In genomic region chr13:59768531-59768930, GRCm38 (mm10) we compare ENCODE assay signal across 8 mouse cellular contexts. TPM values are rescaled to one million over a fixed set of nuclear protein-coding genes. Genes with fewer than 3 reads are reported as not detected.
DNase-seq lines count a peak whose midpoint lies in the region; ATAC-seq and TF ChIP-seq lines count a peak whose summit lies in the region.

No protein-coding gene starts in this region.

- peak overlapping the region; percentile 83 for H3K4me3 ChIP-seq in embryonic facial prominence, embryonic 11.5 days (ENCODE audit: low read depth, low read length)
- peak overlapping the region; percentile 86 for H3K4me3 ChIP-seq in intestine, postnatal 0 days (ENCODE audit: low read depth, low read length)
- H3K4me3 ChIP-seq in midbrain, embryonic 10.5 days = peak overlapping the region; percentile 84

- no peaks in the 10 kb centered on the region; the same call in 1 of the 2 replicates for H3K4me1 ChIP-seq in embryonic facial prominence, embryonic 11.5 days (ENCODE audit: control insufficient read depth, insufficient read depth, low read length)
- peaks cover 8% of the 10 kb centered on the region for H3K4me1 ChIP-seq in intestine, postnatal 0 days (replicated peaks; ENCODE audit: control insufficient read depth, insufficient read depth, low read length)
- H3K4me1 ChIP-seq in midbrain, embryonic 10.5 days = peaks cover 47% of the 10 kb centered on the region

- TF ChIP-seq CTCF in intestine, postnatal 0 days (IDR thresholded peaks at IDR 0.05; ENCODE audit: low read depth) = no peak

- no peaks in the 10 kb centered on the region for H3K36me3 ChIP-seq in embryonic facial prominence, embryonic 11.5 days (replicated peaks; ENCODE audit: control insufficient read depth, insufficient read depth, low read depth, low read length)
- peaks cover 13% of the 10 kb centered on the region for H3K36me3 ChIP-seq in intestine, postnatal 0 days (ENCODE audit: control insufficient read depth, insufficient read depth)
- H3K36me3 ChIP-seq in midbrain, embryonic 10.5 days = peaks cover 37% of the 10 kb centered on the region

- no peak overlapping the region for H3K27ac ChIP-seq in embryonic facial prominence, embryonic 11.5 days (replicated peaks; ENCODE audit: low read depth, low read length)
- H3K27ac ChIP-seq in intestine, postnatal 0 days (ENCODE audit: low read depth, low read length) = peak overlapping the region; percentile 100; the same call in 1 of the 2 replicates
- peak overlapping the region; percentile 35; the same call in 1 of the 2 replicates for H3K27ac ChIP-seq in midbrain, embryonic 10.5 days (replicated peaks)

- peak overlapping the region; percentile 37 for H3K9ac ChIP-seq in embryonic facial prominence, embryonic 11.5 days (replicated peaks; ENCODE audit: low read length)
- H3K9ac ChIP-seq in intestine, postnatal 0 days (ENCODE audit: low read depth, low read length) = peak overlapping the region; percentile 90

- peak overlapping the region; percentile 74 for H3K4me2 ChIP-seq in embryonic facial prominence, embryonic 11.5 days (ENCODE audit: low read depth, low read length)
- H3K4me2 ChIP-seq in intestine, postnatal 0 days (replicated peaks; ENCODE audit: low read depth) = peak overlapping the region; percentile 80

- peak; percentile 29 to 32 for DNase-seq in lung, adult 18-20 months
- DNase-seq in lung, postnatal 14 days = no peak
- DNase-seq in embryonic facial prominence, embryonic 11.5 days (ENCODE audit: low spot score) = no peak
- no peak for DNase-seq in midbrain, embryonic 10.5 days (ENCODE audit: low spot score)
- no peak for DNase-seq in right cerebral cortex, postnatal 14 days
- DNase-seq in urinary bladder, postnatal 25 days (ENCODE audit: low spot score) = no peak
- no peak for DNase-seq in layer of hippocampus, adult 18-20 months (ENCODE audit: low spot score in 2 of 2)

- no peaks in the 10 kb centered on the region for H3K27me3 ChIP-seq in embryonic facial prominence, embryonic 11.5 days (ENCODE audit: control insufficient read depth, insufficient read depth, low read length)
- no peaks in the 10 kb centered on the region for H3K27me3 ChIP-seq in intestine, postnatal 0 days (replicated peaks; ENCODE audit: control insufficient read depth, insufficient read depth, low read length)
- no peaks in the 10 kb centered on the region for H3K27me3 ChIP-seq in midbrain, embryonic 10.5 days (ENCODE audit: low read depth, poor library complexity, severe bottlenecking)

- H3K9me3 ChIP-seq in embryonic facial prominence, embryonic 11.5 days (replicated peaks; ENCODE audit: control insufficient read depth, low read length) = no peaks in the 10 kb centered on the region
- H3K9me3 ChIP-seq in intestine, postnatal 0 days (ENCODE audit: control insufficient read depth) = no peaks in the 10 kb centered on the region
- H3K9me3 ChIP-seq in midbrain, embryonic 10.5 days (replicated peaks) = no peaks in the 10 kb centered on the region

- no peak for ATAC-seq in embryonic facial prominence, embryonic 11.5 days (replicated peaks; ENCODE audit: insufficient number of reproducible peaks, low FRiP score, low TSS enrichment, low read depth)
- no peak for ATAC-seq in intestine, postnatal 0 days

- 49% methylated on average over 13 of the region's 13 CpGs for WGBS in embryonic facial prominence, embryonic 11.5 days
- WGBS in intestine, postnatal 0 days = 21% methylated on average over 13 of the region's 13 CpGs
- WGBS in midbrain, embryonic 10.5 days = 48% methylated on average over 13 of the region's 13 CpGs

RNA-seq across cellular contexts. Expression of gene Isca1, which starts 1.1 kb away (rescaled TPM):
- polyA plus RNA-seq in embryonic facial prominence, embryonic 11.5 days (2014; fragmentation: Nextera tagmentation; extraction: Ambion mirVana) = 117 and 125 TPM in 2 replicates
- polyA plus RNA-seq in intestine, postnatal 0 days (2015; fragmentation: Nextera tagmentation; extraction: Ambion mirVana) = 81.4 and 84.5 TPM in 2 replicates
- 103 and 110 TPM in 2 replicates for polyA plus RNA-seq in midbrain, embryonic 10.5 days (2016; fragmentation: Nextera tagmentation; extraction: Ambion mirVana)
- total RNA-seq in layer of hippocampus, adult 18-20 months (2021) = 100 to 1,000 TPM; 151 to 155 TPM

RNA-seq across cellular contexts. Expression of gene Gm49354, which starts 13.5 kb away (rescaled TPM):
- polyA plus RNA-seq in embryonic facial prominence, embryonic 11.5 days (2014; fragmentation: Nextera tagmentation; extraction: Ambion mirVana) = not detected in 2 replicates
- not detected in 2 replicates for polyA plus RNA-seq in intestine, postnatal 0 days (2015; fragmentation: Nextera tagmentation; extraction: Ambion mirVana)
- not detected in 2 replicates for polyA plus RNA-seq in midbrain, embryonic 10.5 days (2016; fragmentation: Nextera tagmentation; extraction: Ambion mirVana)
- total RNA-seq in layer of hippocampus, adult 18-20 months (2021) = not detected

RNA-seq across cellular contexts. Expression of gene 1700014D04Rik, which starts 22.0 kb away (rescaled TPM):
- not detected in 2 replicates for polyA plus RNA-seq in embryonic facial prominence, embryonic 11.5 days (2014; fragmentation: Nextera tagmentation; extraction: Ambion mirVana)
- not detected in 2 replicates for polyA plus RNA-seq in intestine, postnatal 0 days (2015; fragmentation: Nextera tagmentation; extraction: Ambion mirVana)
- polyA plus RNA-seq in midbrain, embryonic 10.5 days (2016; fragmentation: Nextera tagmentation; extraction: Ambion mirVana) = 0.04 and 0.30 TPM in 2 replicates
- under 1 TPM; 0.66 to 0.67 TPM for total RNA-seq in layer of hippocampus, adult 18-20 months (2021)

RNA-seq across cellular contexts. Expression of gene Spata31d1d, which starts 37.0 kb away (rescaled TPM):
- polyA plus RNA-seq in embryonic facial prominence, embryonic 11.5 days (2014; fragmentation: Nextera tagmentation; extraction: Ambion mirVana) = not detected in 2 replicates
- polyA plus RNA-seq in intestine, postnatal 0 days (2015; fragmentation: Nextera tagmentation; extraction: Ambion mirVana) = not detected in 2 replicates
- not detected in 2 replicates for polyA plus RNA-seq in midbrain, embryonic 10.5 days (2016; fragmentation: Nextera tagmentation; extraction: Ambion mirVana)
- total RNA-seq in layer of hippocampus, adult 18-20 months (2021) = not detected

RNA-seq across cellular contexts. Expression of gene Tut7, which starts 54.4 kb away (rescaled TPM):
- 48.7 and 50.0 TPM in 2 replicates for polyA plus RNA-seq in embryonic facial prominence, embryonic 11.5 days (2014; fragmentation: Nextera tagmentation; extraction: Ambion mirVana)
- polyA plus RNA-seq in intestine, postnatal 0 days (2015; fragmentation: Nextera tagmentation; extraction: Ambion mirVana) = 50.1 and 55.4 TPM in 2 replicates
- polyA plus RNA-seq in midbrain, embryonic 10.5 days (2016; fragmentation: Nextera tagmentation; extraction: Ambion mirVana) = 34.8 and 44.6 TPM in 2 replicates
- total RNA-seq in layer of hippocampus, adult 18-20 months (2021) = 10 to 100 TPM; 55.0 to 58.0 TPM

Comparison
In these comparisons a context has a peak if more than half of its experiments do, and no peak if none do; other contexts are left out.
1. DNase-seq: peak in lung, adult 18-20 months (2 of 2); none in lung, postnatal 14 days (single experiment), embryonic facial prominence, embryonic 11.5 days (single experiment), midbrain, embryonic 10.5 days (single experiment), right cerebral cortex, postnatal 14 days (single experiment), urinary bladder, postnatal 25 days (single experiment) and layer of hippocampus, adult 18-20 months (0 of 2).
2. Peak in every context shown above with its lines, with median percentiles within 50 percentile points of each other: H3K4me3 ChIP-seq.